Mouse (Mus musculus) liver, embryonic 13.5 days (tissue): ENCODE data around the gene Mcpt9. TPM values are rescaled to one million over a fixed set of nuclear protein-coding genes. Genes with fewer than 3 reads are reported as not detected.
"Not testable (repeated sequence)": the region's sequence is repeated elsewhere in the genome, so short reads cannot be mapped to it uniquely, and the experiment has no call there.

ENCODE experiments used
- ATAC-seq: fragments of 200-750 bp; cut with Nextera tagmentation; 2 replicates; pipeline ENCODE4 v1.8.0; 2017; ENCODE audit warnings: low read depth, mild to moderate bottlenecking, moderate number of reproducible peaks, moderate library complexity
- DNase-seq: peaks from one replicate; pipeline ENCODE4 v3.0.0; 2022
- H3K27ac ChIP-seq: fragments of 300-500 bp; sonication (generic); 2 replicates; pipeline ENCODE4 v1.5.1; 2015; ENCODE audit warnings: moderate library complexity, mild to moderate bottlenecking, inconsistent platforms
- H3K27me3 ChIP-seq: fragments of 300-500 bp; sonication (generic); 2 replicates; pipeline ENCODE4 v1.6.1; 2015; ENCODE audit warnings: mild to moderate bottlenecking, inconsistent platforms
- H3K36me3 ChIP-seq: fragments of 300-500 bp; sonication (generic); 2 replicates; pipeline ENCODE4 v1.6.1; 2015; ENCODE audit warnings: mild to moderate bottlenecking, inconsistent platforms
- H3K4me1 ChIP-seq: fragments of 300-500 bp; sonication (generic); replicated peaks from 2 replicates; pipeline ENCODE4 v1.6.1; 2015; ENCODE audit warnings: inconsistent platforms
- H3K4me2 ChIP-seq: fragments of 300-500 bp; sonication (generic); 2 replicates; pipeline ENCODE4 v1.6.1; 2015; ENCODE audit warnings: inconsistent platforms, mild to moderate bottlenecking, moderate library complexity
- H3K4me3 ChIP-seq: fragments of 300-500 bp; sonication (generic); replicated peaks from 2 replicates; pipeline ENCODE4 v1.5.1; 2015; ENCODE audit warnings: mild to moderate bottlenecking, inconsistent platforms
- H3K9ac ChIP-seq: fragments of 300-500 bp; sonication (generic); 2 replicates; pipeline ENCODE4 v1.6.1; 2015; ENCODE audit warnings: mild to moderate bottlenecking, inconsistent platforms
- H3K9me3 ChIP-seq: fragments of 300-500 bp; sonication (generic); replicated peaks from 2 replicates; pipeline ENCODE4 v1.6.1; 2016; ENCODE audit warnings: inconsistent platforms
- WGBS: fragments of 180-500 bp; shearing (Covaris S2); methylation state at CpG from one replicate; pipeline ENCODE4 v1.1.7; 2015; ENCODE audit not compliant: insufficient replicate concordance; 5-methylcytosine and 5-hydroxymethylcytosine counted together
- polyA plus RNA-seq: library from polyadenylated mRNA; unstranded; fragments of >200 nt; fragmentation: Nextera tagmentation; extraction: Ambion mirVana; gene quantifications from 2 replicates; pipeline ENCODE4 v1.2.1, GENCODE M21; 2015

The Mcpt9 gene
- polyA plus RNA-seq: not detected in 2 replicates

GRCm38 (mm10) chr14:56030395-56030794 lies at the start of gene Mcpt9:
Gene Mcpt9, minus strand, starts transcription at chr14:56030495.
- not testable (repeated sequence) for ATAC-seq, H3K9ac ChIP-seq, H3K27me3 ChIP-seq, DNase-seq, H3K4me2 ChIP-seq, H3K4me3 ChIP-seq, H3K36me3 ChIP-seq, H3K27ac ChIP-seq, H3K9me3 ChIP-seq, H3K4me1 ChIP-seq
- WGBS: 48% methylated on average over 3 of the region's 3 CpGs

- not testable (repeated sequence) for H3K4me2 ChIP-seq
- WGBS: 31% methylated on average over 3 of the region's 3 CpGs
Measured at GRCm38 (mm10) chr14:56062213-56062612, 31.9 kb upstream of the Mcpt9 start, which contains the start of gene Mcpt4. Gene Mcpt4, minus strand, starts transcription at chr14:56062313.

GRCm38 (mm10) chr14:56057722-56058121 lies 27.4 kb upstream of the Mcpt9 start:
- no peaks in the 10 kb centered on the region for H3K36me3 ChIP-seq
- H3K4me2 ChIP-seq: no peak overlapping the region
- no peak overlapping the region for H3K4me3 ChIP-seq
- no peaks in the 10 kb centered on the region; the same call in 1 of the 2 replicates for H3K4me1 ChIP-seq
- no peak overlapping the region for H3K9ac ChIP-seq
- DNase-seq: no peak
- WGBS: 41% methylated on average over 4 of the region's 4 CpGs
- no peaks in the 10 kb centered on the region for H3K27me3 ChIP-seq
- no peak overlapping the region for H3K27ac ChIP-seq
- no peaks in the 10 kb centered on the region for H3K9me3 ChIP-seq
- ATAC-seq: no peak

More at GRCm38 (mm10) chr14:56062213-56062612, 31.9 kb upstream of the Mcpt9 start, which contains the start of gene Mcpt4:
- H3K36me3 ChIP-seq, H3K27me3 ChIP-seq, H3K9me3 ChIP-seq, H3K27ac ChIP-seq, DNase-seq, H3K4me3 ChIP-seq, H3K9ac ChIP-seq, ATAC-seq, H3K4me1 ChIP-seq: not testable (repeated sequence)

- ATAC-seq (no peak), DNase-seq (no peak)
- no peak overlapping the region for H3K4me2 ChIP-seq
- no peak overlapping the region for H3K4me3 ChIP-seq
- no peak overlapping the region for H3K9ac ChIP-seq
- WGBS: 48% methylated on average over 3 of the region's 3 CpGs
- no peak overlapping the region for H3K27ac ChIP-seq
- no peaks in the 10 kb centered on the region for H3K36me3 ChIP-seq
- H3K4me1 ChIP-seq: no peaks in the 10 kb centered on the region; the same call in 1 of the 2 replicates
- H3K27me3 ChIP-seq: peaks cover 8% of the 10 kb centered on the region; the same call in 1 of the 2 replicates
- no peaks in the 10 kb centered on the region for H3K9me3 ChIP-seq
Measured at GRCm38 (mm10) chr14:56055408-56055807, 25.1 kb upstream of the Mcpt9 start.

GRCm38 (mm10) chr14:56041792-56042191 lies 11.5 kb upstream of the Mcpt9 start, which contains the start of gene Mcpt2:
Gene Mcpt2, plus strand, starts transcription at chr14:56042041.
- not testable (repeated sequence) for H3K9me3 ChIP-seq, H3K4me2 ChIP-seq, H3K4me1 ChIP-seq, H3K4me3 ChIP-seq, H3K9ac ChIP-seq, H3K36me3 ChIP-seq, H3K27me3 ChIP-seq, H3K27ac ChIP-seq
- ATAC-seq (peak; percentile 65; the same call in 1 of the 2 replicates), DNase-seq (peak; percentile 11)
- WGBS: 11% methylated on average over 1 of the region's 1 CpGs

GRCm38 (mm10) chr14:56034433-56034832 lies 4.1 kb upstream of the Mcpt9 start:
- no peaks in the 10 kb centered on the region for H3K4me1 ChIP-seq
- no peak for ATAC-seq
- no peaks in the 10 kb centered on the region for H3K36me3 ChIP-seq
- no peak overlapping the region for H3K4me3 ChIP-seq
- WGBS: 57% methylated on average over 2 of the region's 2 CpGs
- no peak overlapping the region for H3K9ac ChIP-seq
- no peak overlapping the region for H3K4me2 ChIP-seq
- no peak overlapping the region for H3K27ac ChIP-seq
- H3K27me3 ChIP-seq: no peaks in the 10 kb centered on the region
- no peaks in the 10 kb centered on the region for H3K9me3 ChIP-seq
- no peak for DNase-seq

GRCm38 (mm10) chr14:56021305-56021704 lies 9.0 kb downstream of the Mcpt9 start:
- 9% methylated on average over 4 of the region's 4 CpGs for WGBS
- H3K9me3 ChIP-seq, H3K4me3 ChIP-seq, H3K9ac ChIP-seq, H3K36me3 ChIP-seq, H3K27me3 ChIP-seq: not testable (repeated sequence)
- ATAC-seq (peak; percentile 98), DNase-seq (peak; percentile 63)
- Histone ChIP-seq H3K4me2 (peak overlapping the region; percentile 50), H3K27ac (peak overlapping the region; percentile 67), H3K4me1 (peaks cover 26% of the 10 kb centered on the region)

GRCm38 (mm10) chr14:56019446-56019845 lies 10.8 kb downstream of the Mcpt9 start:
- Histone ChIP-seq H3K27me3 (no peaks in the 10 kb centered on the region), H3K4me2 (no peak overlapping the region), H3K9ac (no peak overlapping the region), H3K36me3 (no peaks in the 10 kb centered on the region), H3K27ac (no peak overlapping the region), H3K4me1 (peaks cover 26% of the 10 kb centered on the region), H3K4me3 (no peak overlapping the region), H3K9me3 (no peaks in the 10 kb centered on the region)
- WGBS: 37% methylated on average over 1 of the region's 1 CpGs
- ATAC-seq (no peak), DNase-seq (no peak)

GRCm38 (mm10) chr14:56017671-56018070 lies 12.6 kb downstream of the Mcpt9 start, which contains the start of gene Mcpt1:
Gene Mcpt1, plus strand, starts transcription at chr14:56017971.
- H3K4me3 ChIP-seq, H3K4me2 ChIP-seq, H3K27ac ChIP-seq, DNase-seq, ATAC-seq, H3K9ac ChIP-seq, H3K27me3 ChIP-seq, H3K36me3 ChIP-seq, H3K9me3 ChIP-seq: not testable (repeated sequence)
- WGBS: 48% methylated on average over 3 of the region's 3 CpGs
- peaks cover 26% of the 10 kb centered on the region for H3K4me1 ChIP-seq

- H3K9me3 ChIP-seq: no peaks in the 10 kb centered on the region
- H3K9ac ChIP-seq: no peak overlapping the region
- DNase-seq (no peak), ATAC-seq (no peak)
- H3K27ac ChIP-seq: no peak overlapping the region
- H3K4me3 ChIP-seq: no peak overlapping the region
- H3K4me1 ChIP-seq: no peaks in the 10 kb centered on the region
- 57% methylated on average over 2 of the region's 2 CpGs for WGBS
- no peaks in the 10 kb centered on the region for H3K36me3 ChIP-seq
- no peak overlapping the region for H3K4me2 ChIP-seq
- H3K27me3 ChIP-seq: no peaks in the 10 kb centered on the region
Measured at GRCm38 (mm10) chr14:56013924-56014323, 16.4 kb downstream of the Mcpt9 start.

- Histone ChIP-seq H3K4me1 (no peaks in the 10 kb centered on the region), H3K9me3 (no peaks in the 10 kb centered on the region), H3K9ac (no peak overlapping the region), H3K36me3 (no peaks in the 10 kb centered on the region), H3K4me3 (no peak overlapping the region), H3K27me3 (no peaks in the 10 kb centered on the region), H3K4me2 (no peak overlapping the region), H3K27ac (no peak overlapping the region)
- WGBS: 60% methylated on average over 3 of the region's 3 CpGs
- no peak for ATAC-seq
- DNase-seq: no peak
Measured at GRCm38 (mm10) chr14:56013147-56013546, 17.1 kb downstream of the Mcpt9 start.

- not testable (repeated sequence) for H3K9me3 ChIP-seq, H3K4me2 ChIP-seq, H3K9ac ChIP-seq, H3K27ac ChIP-seq, H3K27me3 ChIP-seq, H3K4me3 ChIP-seq, H3K36me3 ChIP-seq, H3K4me1 ChIP-seq
- DNase-seq (peak; percentile 4), ATAC-seq (peak; percentile 89)
- WGBS: 26% methylated on average over 2 of the region's 3 CpGs
Measured at GRCm38 (mm10) chr14:55987464-55987863, 42.8 kb downstream of the Mcpt9 start.
